Mouse (Mus musculus) ES-Bruce4 (cell line): ENCODE measurements around the gene Frmd4a. TPM values are rescaled to one million over a fixed set of nuclear protein-coding genes. Genes with fewer than 3 reads are reported as not detected.

Source experiments
- H3K27ac ChIP-seq: 2 replicates; pipeline ENCODE4 v1.5.1; 2012; ENCODE audit warnings: low read length, inconsistent platforms; ENCODE audit not compliant: insufficient read depth
- H3K27me3 ChIP-seq: 2 replicates; pipeline ENCODE4 v1.6.1; 2012; ENCODE audit warnings: mild to moderate bottlenecking, low read length, inconsistent platforms; ENCODE audit not compliant: control insufficient read depth, poor library complexity, insufficient read depth, severe bottlenecking
- H3K36me3 ChIP-seq: 2 replicates; pipeline ENCODE4 v1.6.1; 2012; ENCODE audit warnings: inconsistent platforms, mild to moderate bottlenecking, low read length, moderate library complexity; ENCODE audit not compliant: control insufficient read depth, poor library complexity, insufficient read depth, severe bottlenecking
- H3K4me1 ChIP-seq: one replicate; pipeline ENCODE4 v1.8.1; 2011; ENCODE audit warnings: low read length; ENCODE audit not compliant: control insufficient read depth, insufficient read depth
- H3K4me3 ChIP-seq: 2 replicates; pipeline ENCODE4 v1.5.1; 2011; ENCODE audit warnings: low read depth, mild to moderate bottlenecking, low read length
- H3K9ac ChIP-seq: 2 replicates; pipeline ENCODE4 v1.6.1; 2012; ENCODE audit warnings: low read depth, mild to moderate bottlenecking, inconsistent platforms; ENCODE audit not compliant: poor library complexity, severe bottlenecking
- H3K9me3 ChIP-seq: replicated peaks from 2 replicates; pipeline ENCODE4 v1.6.1; 2012; ENCODE audit warnings: mild to moderate bottlenecking, low read length, inconsistent platforms; ENCODE audit not compliant: control insufficient read depth, poor library complexity, insufficient read depth, severe bottlenecking
- CTCF ChIP-seq: IDR thresholded peaks from one replicate; pipeline ENCODE4 v1.8.1; 2011; ENCODE audit warnings: low read depth, low read length
- EP300 ChIP-seq: IDR thresholded peaks from 2 replicates; pipeline ENCODE4 v1.6.1; 2011; ENCODE audit warnings: low read depth, low read length; ENCODE audit not compliant: insufficient read depth
- POLR2A ChIP-seq: IDR thresholded peaks from one replicate; pipeline ENCODE4 v1.8.1; 2011; ENCODE audit warnings: low read length; ENCODE audit not compliant: insufficient read depth
- polyA plus RNA-seq: library from polyadenylated mRNA; stranded (reverse); fragments of >200 nt; gene quantifications from 2 replicates; pipeline ENCODE4 v1.2.4, GENCODE M21; 2011; ENCODE audit warnings: low read depth; ENCODE audit not compliant: missing spikeins, insufficient read depth, insufficient read length

The Frmd4a gene
- polyA plus RNA-seq, 1 experiment = 5.6 TPM

GRCm38 (mm10) chr2:4380926-4381325, 363.4 kb downstream of the Frmd4a start:
- H3K27ac ChIP-seq = no peak overlapping the region
- H3K4me1 ChIP-seq = no peaks in the 10 kb centered on the region
- H3K36me3 ChIP-seq = no peaks in the 10 kb centered on the region
- TF ChIP-seq EP300 (no peak), POLR2A (no peak), CTCF (no peak)
- no peak overlapping the region for H3K4me3 ChIP-seq
- no peaks in the 10 kb centered on the region for H3K27me3 ChIP-seq
- H3K9me3 ChIP-seq = no peaks in the 10 kb centered on the region
- H3K9ac ChIP-seq = no peak overlapping the region

- no peak overlapping the region for H3K27ac ChIP-seq
- H3K9ac ChIP-seq = no peak overlapping the region
- H3K4me3 ChIP-seq = no peak overlapping the region
- no peaks in the 10 kb centered on the region for H3K27me3 ChIP-seq
- no peaks in the 10 kb centered on the region for H3K36me3 ChIP-seq
- H3K4me1 ChIP-seq = peaks cover 1% of the 10 kb centered on the region
- TF ChIP-seq POLR2A (no peak), EP300 (no peak), CTCF (no peak)
- H3K9me3 ChIP-seq = no peaks in the 10 kb centered on the region
Measured at GRCm38 (mm10) chr2:4386468-4386867, 369.0 kb downstream of the Frmd4a start.

- H3K4me3 ChIP-seq = no peak overlapping the region
Measured at GRCm38 (mm10) chr2:4389330-4389729, 371.8 kb downstream of the Frmd4a start.

GRCm38 (mm10) chr2:4391091-4391490, 373.6 kb downstream of the Frmd4a start:
- H3K9me3 ChIP-seq = 0 out of 2 replicates have a peak, but pooled peaks cover 3% of the 10 kb centered on the region
- no peaks in the 10 kb centered on the region for H3K27me3 ChIP-seq
- no peaks in the 10 kb centered on the region for H3K36me3 ChIP-seq
- peaks cover 1% of the 10 kb centered on the region for H3K4me1 ChIP-seq
- H3K27ac ChIP-seq = no peak overlapping the region
- TF ChIP-seq CTCF (no peak), EP300 (no peak), POLR2A (no peak)
- H3K4me3 ChIP-seq = no peak overlapping the region
- no peak overlapping the region for H3K9ac ChIP-seq

More at GRCm38 (mm10) chr2:4389330-4389729, 371.8 kb downstream of the Frmd4a start:
- TF ChIP-seq EP300 (0 out of 2 replicates have a peak, but pooled peaks have one; percentile 42), CTCF (no peak)
- no peaks in the 10 kb centered on the region for H3K27me3 ChIP-seq
- H3K36me3 ChIP-seq = no peaks in the 10 kb centered on the region
- 0 out of 2 replicates have a peak, but pooled peaks cover 3% of the 10 kb centered on the region for H3K9me3 ChIP-seq
- H3K27ac ChIP-seq = no peak overlapping the region
- no peak overlapping the region for H3K9ac ChIP-seq
- peaks cover 1% of the 10 kb centered on the region for H3K4me1 ChIP-seq

GRCm38 (mm10) chr2:4391678-4392085, 374.2 kb downstream of the Frmd4a start:
- Histone ChIP-seq H3K9ac (no peak overlapping the region), H3K27me3 (no peaks in the 10 kb centered on the region), H3K9me3 (0 out of 2 replicates have a peak, but pooled peaks cover 3% of the 10 kb centered on the region), H3K4me3 (no peak overlapping the region), H3K4me1 (peaks cover 1% of the 10 kb centered on the region), H3K36me3 (no peaks in the 10 kb centered on the region), H3K27ac (no peak overlapping the region)
- TF ChIP-seq POLR2A (no peak), EP300 (no peak)

DNA sequence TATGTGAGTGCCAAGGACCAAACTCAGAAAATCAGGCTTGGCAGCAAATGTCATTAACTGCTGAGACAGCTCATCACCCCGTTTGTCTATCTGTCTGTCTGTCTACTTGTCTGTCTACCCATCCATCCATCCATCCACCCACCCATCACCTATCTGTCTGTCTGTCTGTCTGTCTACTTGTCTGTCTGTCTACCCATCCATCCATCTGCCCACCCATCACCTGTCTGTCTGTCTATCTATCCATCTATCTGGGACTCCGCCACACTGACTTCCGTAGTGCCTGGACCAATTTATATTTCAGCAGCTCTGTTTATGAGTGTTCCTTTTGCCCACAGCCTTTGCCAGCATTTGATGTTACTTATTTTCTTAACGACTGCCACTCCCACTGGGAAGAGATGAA, 375.5 kb downstream of the Frmd4a start:
- Histone ChIP-seq H3K27ac (no peak overlapping the region), H3K4me3 (no peak overlapping the region), H3K27me3 (peaks cover 1% of the 10 kb centered on the region; the same call in 1 of the 2 replicates), H3K9me3 (peaks cover 3% of the 10 kb centered on the region; the same call in 1 of the 2 replicates), H3K9ac (no peak overlapping the region), H3K4me1 (peaks cover 1% of the 10 kb centered on the region), H3K36me3 (no peaks in the 10 kb centered on the region)
- TF ChIP-seq CTCF (no peak), EP300 (no peak), POLR2A (no peak)
